Mouse (Mus musculus) forebrain, embryonic 15.5 days (tissue): ENCODE measurements around the gene Etfa. TPM values are rescaled to one million over a fixed set of nuclear protein-coding genes. Genes with fewer than 3 reads are reported as not detected.

ENCODE experiments used
- ATAC-seq: fragments of 200-750 bp; cut with Nextera tagmentation; replicated peaks from 2 replicates; pipeline ENCODE4 v1.8.0; 2017; ENCODE audit warnings: mild to moderate bottlenecking, moderate TSS enrichment, moderate library complexity
- H3K27ac ChIP-seq: fragments of 300-500 bp; sonication (generic); replicated peaks from 2 replicates; pipeline ENCODE4 v1.5.1; 2015; ENCODE audit warnings: mild to moderate bottlenecking, inconsistent platforms
- H3K27me3 ChIP-seq: fragments of 300-500 bp; sonication (generic); 2 replicates; pipeline ENCODE4 v1.6.1; 2015; ENCODE audit warnings: inconsistent platforms
- H3K36me3 ChIP-seq: fragments of 300-500 bp; sonication (generic); 2 replicates; pipeline ENCODE4 v1.6.1; 2015; ENCODE audit warnings: mild to moderate bottlenecking, inconsistent platforms
- H3K4me1 ChIP-seq: fragments of 300-500 bp; sonication (generic); 2 replicates; pipeline ENCODE4 v1.6.1; 2015; ENCODE audit warnings: inconsistent platforms
- H3K4me2 ChIP-seq: fragments of 300-500 bp; sonication (generic); replicated peaks from 2 replicates; pipeline ENCODE4 v1.6.1; 2015; ENCODE audit warnings: mild to moderate bottlenecking, inconsistent platforms
- H3K4me3 ChIP-seq: fragments of 300-500 bp; sonication (generic); 2 replicates; pipeline ENCODE4 v1.5.1; 2015; ENCODE audit warnings: mild to moderate bottlenecking, inconsistent platforms
- H3K9ac ChIP-seq: fragments of 300-500 bp; sonication (generic); replicated peaks from 2 replicates; pipeline ENCODE4 v1.6.1; 2015; ENCODE audit warnings: mild to moderate bottlenecking, inconsistent platforms
- H3K9me3 ChIP-seq: fragments of 300-500 bp; sonication (generic); 2 replicates; pipeline ENCODE4 v1.6.1; 2016; ENCODE audit warnings: inconsistent platforms
- WGBS: fragments of 180-500 bp; shearing (Covaris S2); methylation state at CpG from one replicate; pipeline ENCODE4 v1.1.7; 2015; ENCODE audit warnings: mixed read lengths; 5-methylcytosine and 5-hydroxymethylcytosine counted together
- polyA plus RNA-seq: library from polyadenylated mRNA; unstranded; fragments of >200 nt; fragmentation: Nextera tagmentation; extraction: Ambion mirVana; gene quantifications from 2 replicates; pipeline ENCODE4 v1.2.1, GENCODE M21; 2015

Gene Etfa
- polyA plus RNA-seq, 1 experiment from 2014 or later, result 96.2 TPM

GRCm38 (mm10) chr9:55542366-55543325, 30.6 kb upstream of the Etfa start:
- Histone ChIP-seq H3K9me3 (no peaks in the 10 kb centered on the region), H3K4me1 (peaks cover 62% of the 10 kb centered on the region), H3K9ac (no peak overlapping the region), H3K27me3 (peaks cover 78% of the 10 kb centered on the region), H3K27ac (no peak overlapping the region), H3K4me2 (peak overlapping the region; percentile 56), H3K4me3 (peak overlapping the region; percentile 42), H3K36me3 (no peaks in the 10 kb centered on the region)
- 2% methylated on average over 59 of the region's 59 CpGs for WGBS
- no peak for ATAC-seq

- Histone ChIP-seq H3K27me3 (peaks cover 78% of the 10 kb centered on the region), H3K9ac (no peak overlapping the region), H3K36me3 (no peaks in the 10 kb centered on the region), H3K4me3 (peak overlapping the region; percentile 42), H3K4me1 (peaks cover 62% of the 10 kb centered on the region), H3K27ac (no peak overlapping the region), H3K4me2 (peak overlapping the region; percentile 56), H3K9me3 (no peaks in the 10 kb centered on the region)
- WGBS, result 1% methylated on average over 59 of the region's 59 CpGs
- no peak for ATAC-seq
Measured at GRCm38 (mm10) chr9:55541681-55542365, 29.8 kb upstream of the Etfa start.

- Histone ChIP-seq H3K4me3 (peak overlapping the region; percentile 42), H3K9me3 (no peaks in the 10 kb centered on the region), H3K27ac (no peak overlapping the region), H3K36me3 (no peaks in the 10 kb centered on the region), H3K27me3 (peaks cover 72% of the 10 kb centered on the region), H3K4me2 (peak overlapping the region; percentile 56), H3K4me1 (peaks cover 53% of the 10 kb centered on the region), H3K9ac (peak overlapping the region; percentile 27)
- WGBS, result 0% methylated on average over 28 of the region's 28 CpGs
- ATAC-seq, result peak; percentile 98
Measured at GRCm38 (mm10) chr9:55540888-55541287, 28.8 kb upstream of the Etfa start.

- ATAC-seq, result no peak
- H3K9me3 ChIP-seq, result no peaks in the 10 kb centered on the region
- H3K4me1 ChIP-seq, result peaks cover 48% of the 10 kb centered on the region
- WGBS, result under 1% methylated on average over 12 of the region's 12 CpGs
- peak overlapping the region; percentile 27 for H3K9ac ChIP-seq
- peaks cover 67% of the 10 kb centered on the region for H3K27me3 ChIP-seq
- H3K36me3 ChIP-seq, result no peaks in the 10 kb centered on the region
- H3K4me3 ChIP-seq, result peak overlapping the region; percentile 42
- H3K27ac ChIP-seq, result no peak overlapping the region
- H3K4me2 ChIP-seq, result peak overlapping the region; percentile 56
Measured at GRCm38 (mm10) chr9:55540391-55540770, 28.3 kb upstream of the Etfa start.

GRCm38 (mm10) chr9:55539661-55540390, 27.8 kb upstream of the Etfa start:
- Histone ChIP-seq H3K27ac (no peak overlapping the region), H3K4me3 (peak overlapping the region; percentile 42), H3K27me3 (peaks cover 61% of the 10 kb centered on the region), H3K9ac (no peak overlapping the region), H3K36me3 (no peaks in the 10 kb centered on the region), H3K4me2 (peak overlapping the region; percentile 56), H3K4me1 (peaks cover 44% of the 10 kb centered on the region), H3K9me3 (no peaks in the 10 kb centered on the region)
- WGBS, result 3% methylated on average over 31 of the region's 31 CpGs
- ATAC-seq, result no peak

GRCm38 (mm10) chr9:55539006-55539405, 27.0 kb upstream of the Etfa start:
- Histone ChIP-seq H3K27me3 (peaks cover 59% of the 10 kb centered on the region), H3K4me1 (peaks cover 38% of the 10 kb centered on the region), H3K27ac (no peak overlapping the region), H3K4me2 (no peak overlapping the region), H3K9me3 (no peaks in the 10 kb centered on the region), H3K36me3 (no peaks in the 10 kb centered on the region), H3K9ac (no peak overlapping the region), H3K4me3 (no peak overlapping the region)
- 0% methylated on average over 1 of the region's 1 CpGs for WGBS
- ATAC-seq, result no peak

GRCm38 (mm10) chr9:55538377-55538776, 26.3 kb upstream of the Etfa start, which contains the start of gene Isl2:
Gene Isl2 (plus strand): TSS chr9:55538672.
- Histone ChIP-seq H3K9me3 (no peaks in the 10 kb centered on the region), H3K27ac (no peak within 1 kb of the TSS), H3K27me3 (peaks cover 52% of the 10 kb centered on the region), H3K4me2 (no peak within 1 kb of the TSS), H3K4me3 (no peak within 1 kb of the TSS), H3K9ac (no peak within 1 kb of the TSS), H3K36me3 (no peaks in the 10 kb centered on the region), H3K4me1 (peaks cover 32% of the 10 kb centered on the region)
- ATAC-seq, result no peak
- 0% methylated on average over 4 of the region's 4 CpGs for WGBS

GRCm38 (mm10) chr9:55535907-55536306, 23.9 kb upstream of the Etfa start:
- Histone ChIP-seq H3K27me3 (peaks cover 37% of the 10 kb centered on the region), H3K4me3 (no peak overlapping the region), H3K36me3 (no peaks in the 10 kb centered on the region), H3K9me3 (no peaks in the 10 kb centered on the region), H3K9ac (no peak overlapping the region), H3K27ac (no peak overlapping the region), H3K4me2 (no peak overlapping the region), H3K4me1 (peaks cover 12% of the 10 kb centered on the region)
- 11% methylated on average over 3 of the region's 3 CpGs for WGBS
- no peak for ATAC-seq

- no peaks in the 10 kb centered on the region for H3K36me3 ChIP-seq
- no peaks in the 10 kb centered on the region for H3K27me3 ChIP-seq
- no peaks in the 10 kb centered on the region for H3K4me1 ChIP-seq
- no peak for ATAC-seq
- H3K4me3 ChIP-seq, result no peak overlapping the region
- no peak overlapping the region for H3K27ac ChIP-seq
- H3K9me3 ChIP-seq, result no peaks in the 10 kb centered on the region
- 47% methylated on average over 4 of the region's 4 CpGs for WGBS
- H3K9ac ChIP-seq, result no peak overlapping the region
- no peak overlapping the region for H3K4me2 ChIP-seq
Measured at GRCm38 (mm10) chr9:55525716-55526115, 13.7 kb upstream of the Etfa start.

- H3K4me1 ChIP-seq, result peaks cover 27% of the 10 kb centered on the region
- peak overlapping the region; percentile 91 for H3K4me3 ChIP-seq
- under 1% methylated on average over 32 of the region's 32 CpGs for WGBS
- H3K27me3 ChIP-seq, result peaks cover 6% of the 10 kb centered on the region
- H3K9me3 ChIP-seq, result no peaks in the 10 kb centered on the region
- H3K9ac ChIP-seq, result peak overlapping the region; percentile 92
- peak; percentile 76 for ATAC-seq
- H3K4me2 ChIP-seq, result peak overlapping the region; percentile 99
- no peaks in the 10 kb centered on the region for H3K36me3 ChIP-seq
- peak overlapping the region; percentile 79 for H3K27ac ChIP-seq
Measured at GRCm38 (mm10) chr9:55511521-55511993, 486 bp downstream of the Etfa start.

- 79% methylated on average over 10 of the region's 10 CpGs for WGBS
- ATAC-seq, result no peak
- peak overlapping the region; percentile 92; the same call in 1 of the 2 replicates for H3K9ac ChIP-seq
- peaks cover 27% of the 10 kb centered on the region for H3K4me1 ChIP-seq
- H3K9me3 ChIP-seq, result no peaks in the 10 kb centered on the region
- no peak overlapping the region for H3K27ac ChIP-seq
- H3K36me3 ChIP-seq, result no peaks in the 10 kb centered on the region
- H3K27me3 ChIP-seq, result peaks cover 6% of the 10 kb centered on the region
- H3K4me3 ChIP-seq, result peak overlapping the region; percentile 91
- peak overlapping the region; percentile 99 for H3K4me2 ChIP-seq
Measured at GRCm38 (mm10) chr9:55510651-55511235, 1.3 kb downstream of the Etfa start.
